Mouse (Mus musculus) heart, postnatal 14 days (tissue): Measurements from ENCODE around the gene Mcm2. TPM values are rescaled to one million over a fixed set of nuclear protein-coding genes. Genes with fewer than 3 reads are reported as not detected.

Experiments
- DNase-seq, 2 experiments: peaks; one replicate each; pipeline ENCODE4 v3.0.0; 2021 to 2022
- intact Hi-C: fragments of 180-260 bp; cut with DNase I; formaldehyde crosslinking; loops from one replicate; pipeline ENCODE4 v1.15.1; 2025
- total RNA-seq, 2 experiments: library from RNA; stranded (reverse); gene quantifications; 2 replicates each; pipeline ENCODE4 v1.2.3; 2021

The Mcm2 gene
- total RNA-seq, 2 experiments from 2014 or later = 11.0 to 15.4 TPM

GRCm38 (mm10) chr6:88899086-88899485 lies 506 bp upstream of the Mcm2 start:
- intact Hi-C loops = no loop called here
- DNase-seq = no peak

DNA sequence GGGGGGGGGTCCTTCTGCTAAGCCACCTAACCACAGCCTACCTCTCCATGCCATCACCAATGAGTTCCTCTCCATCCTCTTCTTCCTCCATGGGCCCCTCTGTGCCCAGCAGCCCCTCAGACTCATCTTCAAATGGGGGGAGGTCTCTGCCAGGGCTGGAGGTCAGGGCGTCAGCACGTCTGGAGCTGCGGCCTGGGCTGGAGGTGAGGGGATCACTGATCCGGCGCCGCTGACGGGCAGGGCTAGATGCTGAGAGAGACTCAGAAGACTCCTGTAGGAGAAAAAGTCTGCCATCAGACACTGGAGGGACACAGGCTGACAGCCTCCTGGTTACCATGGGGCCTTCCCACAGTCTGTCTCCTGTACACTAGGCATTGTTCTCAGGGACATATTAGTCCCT lies 1.3 kb downstream of the Mcm2 start:
- intact Hi-C loops = no loop called here
- DNase-seq = no peak

- no peak for DNase-seq
- intact Hi-C loops = no loop called here
These were observed 2.6 kb downstream of the Mcm2 start for GRCm38 (mm10) chr6:88895943-88896342.

GRCm38 (mm10) chr6:88893559-88893958 lies 5.0 kb downstream of the Mcm2 start:
- intact Hi-C loops = loop anchor here (5.0 kb wide), 1 partner anchor 346 kb away; no protein-coding TSS in a partner anchor
- peak; percentile 69 to 78 for DNase-seq

DNA sequence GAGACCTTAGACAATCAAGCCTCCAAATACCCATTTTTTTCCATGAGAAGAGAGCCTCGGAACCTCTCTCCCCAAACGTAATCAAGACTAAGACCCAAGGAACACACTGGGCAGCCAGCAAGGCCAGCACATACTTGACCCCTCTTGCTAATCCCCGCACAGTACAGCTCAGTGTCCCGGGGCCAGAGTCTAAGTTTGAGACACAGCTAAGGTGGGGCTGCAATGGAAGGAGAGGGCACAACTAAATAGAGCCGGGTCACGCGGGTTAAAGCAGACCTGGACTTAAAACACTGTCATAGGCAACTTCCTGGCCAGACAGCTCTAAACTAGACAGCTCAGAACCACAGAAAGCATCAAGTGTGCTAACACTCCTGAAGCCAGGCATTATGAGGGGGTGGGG lies 7.7 kb downstream of the Mcm2 start:
- DNase-seq = no peak
- intact Hi-C loops = loop anchor here (5.0 kb wide), 1 partner anchor 344 kb away; no protein-coding TSS in a partner anchor

DNA sequence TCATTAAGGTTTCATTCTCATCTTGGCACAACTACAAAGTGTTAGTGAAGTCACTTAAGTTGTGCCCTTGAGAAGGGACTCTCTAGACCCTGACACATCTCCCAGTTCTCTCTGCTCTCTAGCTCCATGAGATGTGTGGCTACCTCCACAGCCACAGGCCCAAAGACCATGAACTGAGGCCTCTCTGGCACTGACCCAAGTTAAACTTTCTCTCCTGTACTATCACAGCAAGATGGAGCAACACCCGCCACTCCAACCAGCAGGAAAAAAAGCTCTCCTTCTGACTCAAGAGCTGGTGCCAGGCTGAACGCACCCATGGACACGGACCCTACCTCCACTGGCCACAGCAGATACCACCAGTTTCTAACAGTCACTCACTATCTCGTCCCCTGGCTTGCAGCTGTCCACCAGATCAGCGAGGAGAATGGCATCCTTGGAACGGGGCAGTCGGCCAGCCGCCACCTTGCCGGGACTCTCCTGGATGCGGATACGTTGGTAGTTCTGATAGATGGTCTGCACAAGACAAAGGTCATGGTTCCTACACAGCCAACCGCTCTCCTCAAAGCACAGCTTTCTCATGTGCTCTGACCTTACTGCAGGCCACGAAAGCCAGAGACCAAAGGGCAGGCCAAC lies 9.1 kb downstream of the Mcm2 start:
- intact Hi-C loops = loop anchor here (5.0 kb wide), 1 partner anchor 342 kb away; no protein-coding TSS in a partner anchor
- no peak for DNase-seq

- no peak for DNase-seq
- intact Hi-C loops = no loop called here
These were observed 12.1 kb downstream of the Mcm2 start for GRCm38 (mm10) chr6:88886417-88886967.

DNA sequence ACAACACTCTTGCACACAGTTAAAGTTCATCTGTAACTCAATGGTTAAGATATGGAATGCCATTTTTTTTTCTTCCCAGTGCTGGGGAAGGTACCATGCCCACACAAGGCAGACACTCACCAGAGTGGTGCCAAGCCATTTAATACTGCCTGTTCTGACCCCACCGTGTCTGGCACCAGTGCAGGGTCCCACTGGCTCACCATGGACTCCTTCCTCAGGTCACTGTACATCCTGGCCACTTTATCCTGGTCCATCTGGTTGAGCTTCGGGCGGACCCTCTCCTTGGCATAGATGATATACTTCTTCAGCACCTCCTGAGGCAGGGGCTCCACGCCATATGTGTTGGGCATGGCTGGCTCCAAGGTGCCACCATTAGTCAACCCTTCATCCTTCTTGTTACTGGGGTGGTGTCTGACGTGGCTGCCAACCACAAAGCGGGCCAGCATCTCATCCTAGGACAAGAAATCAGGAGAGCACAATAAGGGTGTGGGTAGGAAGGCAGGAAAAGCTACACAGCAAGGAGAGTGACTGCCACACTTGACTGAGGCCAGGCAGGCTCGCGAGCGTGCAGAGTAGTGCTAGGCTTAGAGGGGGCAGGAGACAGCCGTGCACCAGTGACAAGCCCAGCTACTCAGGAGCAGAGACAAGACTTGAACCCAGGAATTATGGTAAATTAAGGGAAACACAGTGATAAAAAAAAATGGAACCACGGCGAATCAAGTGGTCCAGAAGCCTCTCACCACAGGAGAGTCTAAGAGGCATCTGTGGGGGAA lies 12.8 kb downstream of the Mcm2 start:
- DNase-seq = no peak
- intact Hi-C loops = no loop called here

GRCm38 (mm10) chr6:88884690-88885089 lies 13.9 kb downstream of the Mcm2 start:
- intact Hi-C loops = no loop called here
- DNase-seq = no peak

GRCm38 (mm10) chr6:88884195-88884594 lies 14.4 kb downstream of the Mcm2 start:
- no peak for DNase-seq
- intact Hi-C loops = no loop called here

DNA sequence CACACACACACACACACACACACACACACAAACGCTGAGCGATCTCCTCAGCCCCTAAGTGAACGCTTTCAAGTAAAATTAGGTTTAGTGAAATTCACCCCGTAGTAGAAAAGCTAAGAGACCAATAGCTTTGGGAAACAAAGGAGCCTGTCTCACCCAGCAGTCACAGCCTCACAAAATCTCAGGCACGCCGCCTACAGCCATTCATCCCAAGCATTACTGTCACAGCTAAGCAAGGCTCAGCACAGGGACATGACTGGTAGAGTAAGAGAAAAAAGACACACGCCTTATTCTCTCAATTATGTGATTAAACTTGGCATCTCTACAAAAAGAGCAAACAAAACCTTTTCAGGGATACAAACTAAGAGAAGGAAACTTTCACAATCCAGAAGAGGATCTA lies 17.2 kb downstream of the Mcm2 start:
- no peak for DNase-seq
- intact Hi-C loops = no loop called here

- intact Hi-C loops = no loop called here
- DNase-seq = no peak
These were observed 19.1 kb downstream of the Mcm2 start for GRCm38 (mm10) chr6:88879471-88879870.

- intact Hi-C loops = no loop called here
- peak; percentile 87 to 88 for DNase-seq
These were observed 23.6 kb downstream of the Mcm2 start, which contains the start of gene Podxl2 for GRCm38 (mm10) chr6:88874868-88875508. Gene Podxl2 (minus strand): TSS chr6:88875044.

GRCm38 (mm10) chr6:88873965-88874867 lies 24.4 kb downstream of the Mcm2 start:
- intact Hi-C loops = no loop called here
- peak in 1 of 2 experiments; percentile 40 for DNase-seq

GRCm38 (mm10) chr6:88872811-88873210 lies 25.8 kb downstream of the Mcm2 start:
- intact Hi-C loops = no loop called here
- DNase-seq = no peak

DNA sequence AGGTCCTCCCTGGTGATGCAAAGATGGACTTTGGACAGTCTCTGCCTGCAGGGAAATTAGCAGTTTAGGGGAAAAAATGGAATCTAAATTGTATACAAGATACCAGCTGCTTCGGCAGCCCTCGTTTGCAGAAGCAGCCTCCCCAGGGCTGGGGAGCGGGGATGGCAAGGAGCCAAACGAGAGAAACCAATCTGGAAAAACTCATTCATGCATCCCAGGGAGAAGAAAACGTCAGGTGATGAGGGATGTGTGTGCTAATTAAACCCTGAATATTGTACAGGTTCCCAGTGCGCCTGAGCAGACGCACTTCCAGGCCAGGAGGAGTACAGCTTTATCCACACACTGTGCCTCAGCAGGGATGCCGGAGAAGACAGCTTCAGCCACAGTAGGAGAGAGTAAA lies 27.0 kb downstream of the Mcm2 start:
- intact Hi-C loops = no loop called here
- DNase-seq = no peak

GRCm38 (mm10) chr6:88870594-88870993 lies 28.0 kb downstream of the Mcm2 start:
- peak in 1 of 2 experiments; percentile 21 for DNase-seq
- intact Hi-C loops = no loop called here

DNA sequence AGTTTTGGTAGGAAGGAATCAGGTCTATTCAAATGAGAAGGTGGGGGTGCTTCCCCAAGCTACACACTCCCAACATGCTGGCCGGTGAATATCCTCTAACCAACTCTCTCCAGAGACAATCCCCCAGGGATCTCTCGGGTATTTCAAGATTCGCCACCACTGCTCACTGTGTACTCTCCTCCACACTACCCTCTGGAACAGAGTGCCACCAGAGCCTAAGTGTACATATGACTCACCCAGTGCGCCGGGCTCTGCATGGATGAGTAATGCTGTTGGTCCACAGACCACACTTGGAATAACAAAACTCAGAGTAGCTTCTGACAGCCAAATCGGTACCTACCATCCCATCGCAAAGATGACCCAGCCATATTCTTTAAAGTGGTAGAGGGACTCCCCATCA lies 29.1 kb downstream of the Mcm2 start:
- DNase-seq = no peak
- intact Hi-C loops = loop anchor here (10.0 kb wide), 1 partner anchor 755 kb away; no protein-coding TSS in a partner anchor

DNA sequence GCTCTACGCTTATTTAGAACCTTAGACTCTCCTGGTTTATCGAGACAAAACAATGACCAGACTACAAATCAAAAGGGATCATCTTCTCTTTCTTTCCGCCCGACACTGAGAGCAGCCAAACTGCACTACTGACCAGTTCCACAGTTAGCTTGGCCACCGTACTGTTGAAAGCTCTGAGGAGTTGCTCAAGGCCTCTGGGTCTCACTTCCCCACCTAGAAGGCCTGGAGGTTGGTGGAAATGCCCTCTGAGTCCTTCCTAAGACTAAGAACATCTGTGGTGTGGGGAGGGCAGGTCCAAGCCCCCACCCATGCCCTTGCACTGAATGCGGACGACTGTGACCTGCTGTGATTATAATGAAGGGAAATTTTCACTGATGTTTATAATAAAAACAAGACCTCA lies 32.9 kb downstream of the Mcm2 start:
- intact Hi-C loops = loop anchor here (10.0 kb wide), 1 partner anchor 751 kb away; no protein-coding TSS in a partner anchor
- DNase-seq = no peak

DNA sequence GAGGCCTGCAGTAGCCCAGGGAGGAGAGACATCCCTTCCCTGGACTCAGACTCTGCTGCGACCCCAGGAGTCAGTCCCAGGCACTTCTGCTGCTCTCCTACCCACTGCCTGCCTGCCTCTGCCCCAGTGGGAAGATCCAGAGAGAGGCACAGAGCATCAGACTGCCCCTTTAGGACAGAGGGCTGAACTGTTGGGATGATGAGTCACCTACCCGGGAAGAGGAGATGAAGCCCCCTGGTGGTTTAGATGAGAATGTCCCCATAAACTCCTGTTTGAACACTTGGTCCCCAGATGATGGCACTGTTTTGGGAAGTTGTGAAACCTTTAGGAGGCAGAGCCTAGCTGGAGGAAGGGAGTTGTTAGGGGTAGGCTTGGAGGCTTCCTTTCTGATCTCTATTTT lies 37.7 kb downstream of the Mcm2 start:
- intact Hi-C loops = loop anchor here (10.0 kb wide), 1 partner anchor 746 kb away; no protein-coding TSS in a partner anchor
- DNase-seq = peak in 1 of 2 experiments; percentile 46
